ENCODE assay signal across 8 mouse cellular contexts in genomic region chr1:195175980-195176931, GRCm38 (mm10). TPM values are rescaled to one million over a fixed set of nuclear protein-coding genes. Genes with fewer than 3 reads are reported as not detected.
DNase-seq lines count a peak whose midpoint lies in the region; ATAC-seq and TF ChIP-seq lines count a peak whose summit lies in the region.

TSS of gene Cr2 (minus strand) at chr1:195176716.

- intact Hi-C loops in heart, postnatal 14 days (cut with DNase I): no loop called here

- WGBS in forebrain, embryonic 12.5 days: 7% methylated on average over 20 of the region's 20 CpGs
- WGBS in liver, embryonic 14.5 days (ENCODE audit: insufficient replicate concordance): 6% methylated on average over 20 of the region's 20 CpGs
- WGBS in neural tube, embryonic 12.5 days: 9% methylated on average over 20 of the region's 20 CpGs
- 6% methylated on average over 20 of the region's 20 CpGs for WGBS in stomach, embryonic 16.5 days

- peak within 1 kb of the TSS; percentile 59 for H3K4me2 ChIP-seq in forebrain, embryonic 12.5 days
- H3K4me2 ChIP-seq in liver, embryonic 14.5 days (ENCODE audit: low read depth): peak within 1 kb of the TSS; percentile 31; the same call in 1 of the 2 replicates
- peak within 1 kb of the TSS; percentile 60 for H3K4me2 ChIP-seq in neural tube, embryonic 12.5 days (replicated peaks)
- H3K4me2 ChIP-seq in stomach, embryonic 16.5 days (ENCODE audit: low read depth, low read length): peak within 1 kb of the TSS; percentile 55

- peak; percentile 5; the same call in 1 of the 2 replicates for TF ChIP-seq CTCF in bone marrow macrophage, adult 2 months (IDR thresholded peaks at IDR 0.05; ENCODE audit: low read depth, low read length)
- TF ChIP-seq CTCF in liver, embryonic 14.5 days (IDR thresholded peaks at IDR 0.05; ENCODE audit: low read depth): peak; percentile 48; the same call in 1 of the 2 replicates

- no peaks in the 10 kb centered on the region for H3K9me3 ChIP-seq in forebrain, embryonic 12.5 days
- no peaks in the 10 kb centered on the region for H3K9me3 ChIP-seq in liver, embryonic 14.5 days (ENCODE audit: control insufficient read depth, low read length)
- H3K9me3 ChIP-seq in neural tube, embryonic 12.5 days: no peaks in the 10 kb centered on the region
- no peaks in the 10 kb centered on the region for H3K9me3 ChIP-seq in stomach, embryonic 16.5 days (replicated peaks; ENCODE audit: control insufficient read depth, low read length)

- H3K9ac ChIP-seq in forebrain, embryonic 12.5 days: peak within 1 kb of the TSS; percentile 54
- no peak within 1 kb of the TSS for H3K9ac ChIP-seq in liver, embryonic 14.5 days (replicated peaks)
- H3K9ac ChIP-seq in neural tube, embryonic 12.5 days: no peak within 1 kb of the TSS; the same call in 1 of the 2 replicates
- peak within 1 kb of the TSS; percentile 36; the same call in 1 of the 2 replicates for H3K9ac ChIP-seq in stomach, embryonic 16.5 days (ENCODE audit: low read length)

- no peak for TF ChIP-seq EP300 in liver, embryonic 14.5 days (IDR thresholded peaks at IDR 0.05; ENCODE audit: low read depth)

- H3K4me1 ChIP-seq in bone marrow macrophage, adult 2 months (ENCODE audit: control insufficient read depth, insufficient read depth, low read length): no peaks in the 10 kb centered on the region
- H3K4me1 ChIP-seq in forebrain, embryonic 12.5 days: peaks cover 4% of the 10 kb centered on the region; the same call in 1 of the 2 replicates
- H3K4me1 ChIP-seq in liver, embryonic 14.5 days (replicated peaks; ENCODE audit: control insufficient read depth in 2 of 2, insufficient read depth in 2 of 2, low read length in 1 of 2): no peaks in the 10 kb centered on the region; a peak in 1 of 4 replicates
- peaks cover 6% of the 10 kb centered on the region; the same call in 1 of the 2 replicates for H3K4me1 ChIP-seq in neural tube, embryonic 12.5 days
- no peaks in the 10 kb centered on the region for H3K4me1 ChIP-seq in stomach, embryonic 16.5 days (ENCODE audit: control insufficient read depth, insufficient read depth, low read length)

- peak within 1 kb of the TSS; percentile 23 for H3K4me3 ChIP-seq in bone marrow macrophage, adult 2 months (ENCODE audit: insufficient read depth, low read length)
- peak within 1 kb of the TSS; percentile 32 for H3K4me3 ChIP-seq in forebrain, embryonic 12.5 days (replicated peaks)
- no peak within 1 kb of the TSS for H3K4me3 ChIP-seq in liver, embryonic 14.5 days (ENCODE audit: insufficient read depth in 1 of 2, low read depth in 2 of 2, low read length in 2 of 2)
- H3K4me3 ChIP-seq in neural tube, embryonic 12.5 days: peak within 1 kb of the TSS; percentile 29
- peak within 1 kb of the TSS; percentile 27 for H3K4me3 ChIP-seq in stomach, embryonic 16.5 days (replicated peaks; ENCODE audit: low read length)

- TF ChIP-seq POLR2A in bone marrow macrophage, adult 2 months (IDR thresholded peaks at IDR 0.05; ENCODE audit: borderline replicate concordance, low read depth, low read length): no peak

- H3K27ac ChIP-seq in bone marrow macrophage, adult 2 months (ENCODE audit: insufficient read depth, low read depth, low read length): no peak within 1 kb of the TSS
- no peak within 1 kb of the TSS for H3K27ac ChIP-seq in forebrain, embryonic 12.5 days
- H3K27ac ChIP-seq in liver, embryonic 14.5 days: no peak within 1 kb of the TSS
- H3K27ac ChIP-seq in neural tube, embryonic 12.5 days: no peak within 1 kb of the TSS
- no peak within 1 kb of the TSS for H3K27ac ChIP-seq in stomach, embryonic 16.5 days (ENCODE audit: low read length)

- H3K27me3 ChIP-seq in forebrain, embryonic 12.5 days: no peaks in the 10 kb centered on the region
- H3K27me3 ChIP-seq in liver, embryonic 14.5 days (ENCODE audit: control insufficient read depth, insufficient read depth, low read length): no peaks in the 10 kb centered on the region
- H3K27me3 ChIP-seq in neural tube, embryonic 12.5 days (replicated peaks): no peaks in the 10 kb centered on the region
- no peaks in the 10 kb centered on the region for H3K27me3 ChIP-seq in stomach, embryonic 16.5 days (ENCODE audit: control insufficient read depth, insufficient read depth, low read length)

- no peaks in the 10 kb centered on the region for H3K36me3 ChIP-seq in forebrain, embryonic 12.5 days (replicated peaks)
- H3K36me3 ChIP-seq in liver, embryonic 14.5 days (replicated peaks; ENCODE audit: control insufficient read depth, insufficient read depth, low read depth): no peaks in the 10 kb centered on the region
- H3K36me3 ChIP-seq in neural tube, embryonic 12.5 days: no peaks in the 10 kb centered on the region
- no peaks in the 10 kb centered on the region for H3K36me3 ChIP-seq in stomach, embryonic 16.5 days (ENCODE audit: control insufficient read depth, insufficient read depth, low read length)

- DNase-seq in CD4-positive helper T cell, adult 2 months (ENCODE audit: low read depth, low spot score): peak; percentile 47
- peak; percentile 40 to 51 for DNase-seq in heart, postnatal 14 days
- peak; percentile 31 to 69 for DNase-seq in kidney, postnatal 36 days
- peak; percentile 7 to 32 (median 16) for DNase-seq in liver, embryonic 14.5 days (ENCODE audit: low read depth in 3 of 3, low spot score in 3 of 3)

- peak; percentile 98 for ATAC-seq in forebrain, embryonic 12.5 days (ENCODE audit: low FRiP score)
- peak; percentile 73 for ATAC-seq in liver, embryonic 14.5 days (ENCODE audit: insufficient read depth)
- ATAC-seq in neural tube, embryonic 12.5 days (ENCODE audit: low FRiP score, low read depth): peak; percentile 98
- peak; percentile 73 for ATAC-seq in stomach, embryonic 16.5 days (ENCODE audit: insufficient read depth, low FRiP score)

RNA-seq across cellular contexts. Expression of gene Cr2, which starts in this region (rescaled TPM):
- not detected in 2 replicates for polyA plus RNA-seq in bone marrow macrophage, adult 2 months (2012; ENCODE audit: insufficient read depth, insufficient read length, missing spikeins)
- 0.42 and 0.67 TPM in 2 replicates for polyA plus RNA-seq in forebrain, embryonic 12.5 days (2016; fragmentation: Nextera tagmentation; extraction: Ambion mirVana)
- under 1 TPM; 0.07 to 0.24 TPM for total RNA-seq in heart, postnatal 14 days (2021)
- polyA plus RNA-seq in liver, embryonic 14.5 days (2012; rRNA removed): not detected in 2 replicates
- 0.05 and 0.19 TPM in 2 replicates for polyA plus RNA-seq in liver, embryonic 14.5 days (2014; fragmentation: Nextera tagmentation; extraction: Ambion mirVana)
- polyA plus RNA-seq in neural tube, embryonic 12.5 days (2016; fragmentation: Nextera tagmentation; extraction: Ambion mirVana): 0.20 and 0.24 TPM in 2 replicates
- polyA plus RNA-seq in stomach, embryonic 16.5 days (2015; fragmentation: Nextera tagmentation; extraction: Ambion mirVana): 0.25 and 0.44 TPM in 2 replicates

Comparison
In these comparisons a context has a peak if more than half of its experiments do, and no peak if none do; other contexts are left out.
1. Peak in ATAC-seq, H3K4me3 ChIP-seq, H3K9ac ChIP-seq and H3K4me2 ChIP-seq in forebrain, embryonic 12.5 days; RNA of the gene not detected or under 1 TPM.
2. Peak in DNase-seq in heart, postnatal 14 days; RNA of the gene not detected or under 1 TPM.
3. Peak in DNase-seq, ATAC-seq and H3K4me2 ChIP-seq in liver, embryonic 14.5 days; RNA of the gene not detected or under 1 TPM.
4. Peak in ATAC-seq, H3K4me3 ChIP-seq and H3K4me2 ChIP-seq in neural tube, embryonic 12.5 days; RNA of the gene not detected or under 1 TPM.
5. Peak in ATAC-seq, H3K4me3 ChIP-seq, H3K9ac ChIP-seq and H3K4me2 ChIP-seq in stomach, embryonic 16.5 days; RNA of the gene not detected or under 1 TPM.